Mouse (Mus musculus): ENCODE results near the gene Dnajc25. TPM values are rescaled to one million over a fixed set of nuclear protein-coding genes. Genes with fewer than 3 reads are reported as not detected.
A peak's percentile ranks its signal among the peaks of the same experiment; 100 is the strongest.

Gene Dnajc25
- polyA plus RNA-seq, 1 experiment from 2014 or later, result 5.2 TPM

DNA sequence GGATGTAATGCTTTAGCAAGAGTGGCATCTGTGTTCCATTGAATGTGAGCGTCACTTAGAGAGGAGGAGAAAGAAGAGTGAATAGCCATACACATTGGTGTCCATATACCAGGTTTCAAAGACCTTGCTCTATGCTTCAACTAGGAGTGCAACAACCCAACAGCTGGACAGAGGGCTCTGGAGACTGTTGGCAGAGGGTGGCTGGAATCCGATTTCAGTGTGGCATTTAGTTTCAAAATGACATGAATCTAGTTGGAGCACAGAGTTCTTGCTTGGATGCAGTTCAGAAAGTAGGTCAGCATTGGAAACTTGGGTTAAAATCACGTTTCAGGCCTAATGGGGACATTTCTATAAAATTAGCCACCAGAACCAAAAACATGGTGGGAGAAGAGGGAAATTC lies 20.3 kb downstream of the Dnajc25 start:
- no peak for ATAC-seq (ENCODE audit: low FRiP score)
- H3K27me3 ChIP-seq (ENCODE audit: control insufficient read depth, insufficient read depth, low read length), result no peaks in the 10 kb centered on the region
- no peak overlapping the region for H3K4me3 ChIP-seq (replicated peaks; ENCODE audit: low read length)
- no peak overlapping the region for H3K4me2 ChIP-seq (replicated peaks)
- H3K4me1 ChIP-seq (replicated peaks; ENCODE audit: control insufficient read depth, insufficient read depth, low read length), result no peaks in the 10 kb centered on the region
- WGBS, result 88% methylated on average over 3 of the region's 3 CpGs
- H3K36me3 ChIP-seq (replicated peaks; ENCODE audit: control insufficient read depth, insufficient read depth), result peaks cover 26% of the 10 kb centered on the region
- H3K27ac ChIP-seq, result no peak overlapping the region
- no peaks in the 10 kb centered on the region for H3K9me3 ChIP-seq (ENCODE audit: control insufficient read depth, low read length)
- no peak for DNase-seq (ENCODE audit: low spot score)
- no peak overlapping the region for H3K9ac ChIP-seq

DNA sequence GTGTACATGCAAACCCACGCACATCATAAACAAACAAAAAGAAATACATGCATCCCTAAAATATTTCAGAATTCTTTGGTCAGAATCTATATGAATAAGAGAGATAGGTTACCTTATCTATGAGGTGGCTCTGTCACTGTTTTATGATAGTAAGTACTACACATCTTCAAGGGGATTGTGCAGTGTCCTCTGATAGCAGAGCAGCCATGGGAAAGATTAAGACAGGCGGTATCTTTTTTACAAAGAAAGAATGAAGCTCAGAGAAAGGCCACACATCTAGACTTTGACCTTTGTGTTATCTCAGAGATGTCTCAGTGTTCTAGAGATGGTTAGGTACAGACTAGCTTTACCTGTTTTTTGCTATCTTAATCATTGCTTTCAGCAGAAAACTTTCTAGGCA lies 22.1 kb downstream of the Dnajc25 start:
- Histone ChIP-seq H3K27ac (no peak overlapping the region), H3K27me3 (ENCODE audit: control insufficient read depth, insufficient read depth, low read length) (no peaks in the 10 kb centered on the region), H3K36me3 (replicated peaks; ENCODE audit: control insufficient read depth, insufficient read depth) (peaks cover 36% of the 10 kb centered on the region), H3K4me3 (replicated peaks; ENCODE audit: low read length) (no peak overlapping the region), H3K9me3 (ENCODE audit: control insufficient read depth, low read length) (no peaks in the 10 kb centered on the region), H3K9ac (no peak overlapping the region), H3K4me2 (replicated peaks) (no peak overlapping the region), H3K4me1 (replicated peaks; ENCODE audit: control insufficient read depth, insufficient read depth, low read length) (no peaks in the 10 kb centered on the region)
- ATAC-seq (ENCODE audit: low FRiP score) (no peak), DNase-seq (ENCODE audit: low spot score) (no peak)
- 90% methylated on average over 2 of the region's 2 CpGs for WGBS

DNA sequence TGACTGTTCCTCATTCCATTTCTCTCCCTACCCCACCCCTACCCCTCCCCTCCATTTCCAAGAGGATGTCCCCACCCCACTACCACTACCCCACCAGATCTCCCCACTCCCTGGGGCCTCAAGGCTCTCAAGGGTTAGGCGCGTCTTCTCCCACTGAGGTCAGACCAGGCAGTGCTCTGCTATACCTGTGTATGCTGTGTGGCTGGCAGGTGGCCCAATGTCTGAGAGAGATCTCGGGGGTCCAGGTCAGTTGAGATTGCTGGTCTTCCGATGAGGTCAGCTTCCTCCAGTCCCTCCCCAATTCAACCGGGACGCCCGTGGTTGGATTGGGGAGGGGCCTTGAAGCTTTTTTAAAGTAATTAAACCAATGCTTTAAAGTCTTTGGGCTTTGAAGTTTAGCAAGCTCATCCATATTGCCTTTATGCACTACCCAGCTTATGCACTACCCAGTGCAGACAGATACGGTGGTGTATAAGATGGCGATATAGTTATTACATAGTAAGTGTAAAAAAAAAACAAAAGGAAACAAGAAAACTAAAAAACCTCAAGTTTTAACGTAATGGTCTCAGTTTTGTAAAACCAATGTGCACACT lies 39.6 kb downstream of the Dnajc25 start:
- H3K9ac ChIP-seq, result peak overlapping the region; percentile 93
- WGBS, result 80% methylated on average over 10 of the region's 10 CpGs
- H3K27ac ChIP-seq, result peak overlapping the region; percentile 95
- peak overlapping the region; percentile 60 for H3K4me2 ChIP-seq (replicated peaks)
- ATAC-seq (ENCODE audit: low FRiP score) (no peak), DNase-seq (ENCODE audit: low spot score) (peak; percentile 31)
- H3K9me3 ChIP-seq (ENCODE audit: control insufficient read depth, low read length), result 0 out of 2 replicates have a peak, but pooled peaks cover 2% of the 10 kb centered on the region
- peak overlapping the region; percentile 78 for H3K4me3 ChIP-seq (replicated peaks; ENCODE audit: low read length)
- 0 out of 2 replicates have a peak, but pooled peaks cover 5% of the 10 kb centered on the region for H3K36me3 ChIP-seq (replicated peaks; ENCODE audit: control insufficient read depth, insufficient read depth)
- H3K4me1 ChIP-seq (replicated peaks; ENCODE audit: control insufficient read depth, insufficient read depth, low read length), result peaks cover 16% of the 10 kb centered on the region
- H3K27me3 ChIP-seq (ENCODE audit: control insufficient read depth, insufficient read depth, low read length), result no peaks in the 10 kb centered on the region

DNA sequence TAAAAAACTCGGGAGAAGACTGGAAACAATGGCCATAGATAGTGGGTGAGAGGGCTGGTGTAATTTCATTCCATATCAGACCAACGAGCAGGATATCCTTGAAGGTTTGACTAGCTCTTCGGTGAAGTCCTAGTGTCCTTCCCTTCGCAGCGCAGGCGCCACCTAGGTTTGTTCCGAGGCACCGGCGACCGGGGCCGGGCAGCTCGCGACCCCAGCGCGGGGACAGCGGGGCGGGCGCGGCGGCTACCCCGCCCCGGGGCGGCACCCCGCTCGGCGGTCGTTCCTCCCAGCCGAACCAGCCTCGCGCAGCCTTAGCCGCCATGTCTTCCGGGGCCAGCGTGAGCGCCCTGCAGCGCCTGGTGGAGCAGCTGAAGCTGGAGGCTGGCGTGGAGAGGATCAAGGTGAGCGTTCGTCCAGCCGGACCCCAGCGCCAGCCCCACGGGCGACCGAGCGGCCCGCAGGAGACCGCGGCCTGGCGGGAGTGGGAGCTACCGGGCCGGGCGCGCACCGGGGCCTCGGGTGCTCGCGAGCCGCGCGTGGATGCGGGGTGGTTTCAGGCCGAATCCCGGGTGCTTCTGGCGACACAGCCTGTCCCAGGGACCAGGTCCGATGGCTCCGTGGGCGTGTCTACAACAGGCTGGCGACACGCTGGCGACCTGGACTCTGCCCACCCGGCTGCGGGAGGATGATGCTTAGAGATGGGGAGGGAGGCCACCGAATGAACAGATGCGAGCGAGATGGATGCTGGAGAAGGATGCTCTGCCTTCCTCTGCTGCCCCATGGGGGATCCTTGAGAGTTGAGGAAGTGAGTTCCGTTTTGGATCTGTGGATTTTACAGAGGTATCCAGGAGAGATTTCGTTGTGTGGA lies 40.3 kb downstream of the Dnajc25 start, which contains the start of gene Gng10:
Gng10 (plus strand) TSS at position 171 of the 868 bp plus-strand sequence.
- peak within 1 kb of the TSS; percentile 60 for H3K4me2 ChIP-seq (replicated peaks)
- H3K4me1 ChIP-seq (replicated peaks; ENCODE audit: control insufficient read depth, insufficient read depth, low read length), result peaks cover 16% of the 10 kb centered on the region
- 0 out of 2 replicates have a peak, but pooled peaks cover 11% of the 10 kb centered on the region for H3K36me3 ChIP-seq (replicated peaks; ENCODE audit: control insufficient read depth, insufficient read depth)
- H3K27ac ChIP-seq, result peak within 1 kb of the TSS; percentile 95
- H3K9me3 ChIP-seq (ENCODE audit: control insufficient read depth, low read length), result 0 out of 2 replicates have a peak, but pooled peaks cover 2% of the 10 kb centered on the region
- no peaks in the 10 kb centered on the region for H3K27me3 ChIP-seq (ENCODE audit: control insufficient read depth, insufficient read depth, low read length)
- WGBS, result 5% methylated on average over 74 of the region's 76 CpGs
- ATAC-seq (ENCODE audit: low FRiP score), result peak; percentile 91
- H3K9ac ChIP-seq, result peak within 1 kb of the TSS; percentile 93
- H3K4me3 ChIP-seq (replicated peaks; ENCODE audit: low read length), result peak within 1 kb of the TSS; percentile 78
- peak; percentile 59 for DNase-seq (ENCODE audit: low spot score)

DNA sequence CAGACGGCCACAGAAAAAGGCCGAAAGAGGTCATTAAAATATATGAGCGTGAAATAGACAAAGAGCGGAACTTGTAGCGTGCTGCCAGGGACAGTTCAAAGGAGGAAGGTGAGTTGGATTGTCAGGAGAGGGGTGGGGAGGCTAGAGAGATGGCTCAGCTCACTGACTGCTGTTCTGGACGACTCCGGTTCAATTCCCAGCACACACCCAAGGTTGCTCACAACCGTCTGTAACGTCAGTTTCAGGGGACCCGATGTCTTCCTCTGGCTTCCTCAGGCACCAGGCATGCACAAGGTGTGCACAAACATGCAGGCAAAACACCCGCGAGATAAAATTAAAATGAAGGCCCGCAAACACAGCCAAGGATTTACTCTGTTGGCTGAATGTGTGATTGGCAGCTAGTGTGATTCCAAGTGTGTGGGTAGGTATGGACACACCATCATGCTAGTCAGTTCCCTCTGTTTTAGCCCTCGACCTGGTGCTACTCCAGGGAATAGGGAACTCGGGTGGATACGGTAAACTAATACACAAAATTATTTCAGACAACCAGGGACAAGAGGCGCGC lies 41.0 kb downstream of the Dnajc25 start:
- Histone ChIP-seq H3K4me3 (replicated peaks; ENCODE audit: low read length) (peak overlapping the region; percentile 78), H3K4me1 (replicated peaks; ENCODE audit: control insufficient read depth, insufficient read depth, low read length) (peaks cover 16% of the 10 kb centered on the region), H3K4me2 (replicated peaks) (peak overlapping the region; percentile 60), H3K27ac (peak overlapping the region; percentile 95), H3K36me3 (replicated peaks; ENCODE audit: control insufficient read depth, insufficient read depth) (peaks cover 18% of the 10 kb centered on the region; the same call in 1 of the 2 replicates), H3K9ac (peak overlapping the region; percentile 93), H3K27me3 (ENCODE audit: control insufficient read depth, insufficient read depth, low read length) (no peaks in the 10 kb centered on the region), H3K9me3 (ENCODE audit: control insufficient read depth, low read length) (0 out of 2 replicates have a peak, but pooled peaks cover 2% of the 10 kb centered on the region)
- DNase-seq (ENCODE audit: low spot score), result no peak
- ATAC-seq (ENCODE audit: low FRiP score), result peak; percentile 24; the same call in 1 of the 2 replicates
- WGBS, result 57% methylated on average over 18 of the region's 18 CpGs

DNA sequence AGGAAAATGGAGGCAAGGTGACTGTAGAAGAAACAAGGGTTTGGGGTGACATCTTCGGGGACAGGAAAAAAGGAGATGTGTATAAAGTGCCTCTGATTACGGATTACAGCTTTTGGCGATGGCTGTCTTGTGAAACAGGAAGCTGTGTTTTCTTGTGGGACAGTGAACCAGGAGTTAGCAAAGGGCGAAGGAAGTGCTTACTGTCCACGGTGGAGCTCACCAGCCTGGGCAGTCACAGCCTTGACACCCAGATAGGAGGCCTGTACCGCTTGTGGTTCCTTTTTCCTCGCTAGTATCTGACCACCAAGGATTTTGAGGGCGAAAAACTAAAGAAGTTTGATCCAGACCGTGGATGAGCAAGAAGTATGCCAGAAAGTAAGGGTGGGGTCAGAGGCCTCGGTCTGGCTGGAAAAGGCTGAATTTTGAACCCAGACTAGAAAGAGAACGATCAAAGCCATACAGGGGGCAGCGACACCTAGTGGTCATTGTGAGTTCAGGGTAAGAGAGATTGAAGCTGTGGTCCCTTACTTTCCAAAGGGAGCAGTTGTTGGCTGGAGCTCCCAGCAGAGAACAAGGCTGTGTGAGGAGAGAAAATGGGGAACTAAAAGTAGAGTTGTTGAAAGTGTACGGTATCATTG lies 41.7 kb downstream of the Dnajc25 start:
- Histone ChIP-seq H3K4me2 (replicated peaks) (peak overlapping the region; percentile 60), H3K4me3 (replicated peaks; ENCODE audit: low read length) (no peak overlapping the region; the same call in 1 of the 2 replicates), H3K27me3 (ENCODE audit: control insufficient read depth, insufficient read depth, low read length) (no peaks in the 10 kb centered on the region), H3K4me1 (replicated peaks; ENCODE audit: control insufficient read depth, insufficient read depth, low read length) (peaks cover 16% of the 10 kb centered on the region), H3K9me3 (ENCODE audit: control insufficient read depth, low read length) (0 out of 2 replicates have a peak, but pooled peaks cover 2% of the 10 kb centered on the region), H3K27ac (no peak overlapping the region), H3K9ac (no peak overlapping the region), H3K36me3 (replicated peaks; ENCODE audit: control insufficient read depth, insufficient read depth) (peaks cover 24% of the 10 kb centered on the region; the same call in 1 of the 2 replicates)
- DNase-seq (ENCODE audit: low spot score), result peak; percentile 78
- ATAC-seq (ENCODE audit: low FRiP score), result 0 out of 2 replicates have a peak, but pooled peaks have one; percentile 18
- 51% methylated on average over 13 of the region's 13 CpGs for WGBS

DNA sequence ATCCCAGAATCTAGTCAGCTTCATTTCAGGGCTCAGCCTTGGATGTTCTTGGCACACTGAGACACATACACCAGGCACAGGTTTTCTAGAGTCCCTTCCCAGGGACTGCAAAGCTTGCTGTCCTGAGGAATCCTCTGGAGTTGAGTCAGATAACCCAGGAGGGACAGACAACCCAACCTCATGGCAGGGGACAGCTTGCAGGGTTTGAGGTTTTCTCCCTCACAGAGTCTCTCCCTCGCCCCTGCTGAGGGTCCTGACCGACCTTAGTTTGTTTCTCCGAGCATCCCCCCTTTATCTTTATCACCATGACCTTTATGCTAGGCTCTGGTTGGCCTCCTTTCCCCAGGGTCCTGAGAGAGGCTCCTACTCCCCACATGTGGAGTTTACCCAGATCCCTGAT lies 42.7 kb downstream of the Dnajc25 start:
- DNase-seq (ENCODE audit: low spot score) (no peak), ATAC-seq (ENCODE audit: low FRiP score) (no peak)
- H3K27me3 ChIP-seq (ENCODE audit: control insufficient read depth, insufficient read depth, low read length), result no peaks in the 10 kb centered on the region
- WGBS, result 72% methylated on average over 3 of the region's 3 CpGs
- 0 out of 2 replicates have a peak, but pooled peaks cover 2% of the 10 kb centered on the region for H3K9me3 ChIP-seq (ENCODE audit: control insufficient read depth, low read length)
- peaks cover 27% of the 10 kb centered on the region for H3K36me3 ChIP-seq (replicated peaks; ENCODE audit: control insufficient read depth, insufficient read depth)
- no peak overlapping the region for H3K27ac ChIP-seq
- H3K9ac ChIP-seq, result no peak overlapping the region
- no peak overlapping the region for H3K4me2 ChIP-seq (replicated peaks)
- H3K4me3 ChIP-seq (replicated peaks; ENCODE audit: low read length), result no peak overlapping the region
- peaks cover 16% of the 10 kb centered on the region for H3K4me1 ChIP-seq (replicated peaks; ENCODE audit: control insufficient read depth, insufficient read depth, low read length)

DNA sequence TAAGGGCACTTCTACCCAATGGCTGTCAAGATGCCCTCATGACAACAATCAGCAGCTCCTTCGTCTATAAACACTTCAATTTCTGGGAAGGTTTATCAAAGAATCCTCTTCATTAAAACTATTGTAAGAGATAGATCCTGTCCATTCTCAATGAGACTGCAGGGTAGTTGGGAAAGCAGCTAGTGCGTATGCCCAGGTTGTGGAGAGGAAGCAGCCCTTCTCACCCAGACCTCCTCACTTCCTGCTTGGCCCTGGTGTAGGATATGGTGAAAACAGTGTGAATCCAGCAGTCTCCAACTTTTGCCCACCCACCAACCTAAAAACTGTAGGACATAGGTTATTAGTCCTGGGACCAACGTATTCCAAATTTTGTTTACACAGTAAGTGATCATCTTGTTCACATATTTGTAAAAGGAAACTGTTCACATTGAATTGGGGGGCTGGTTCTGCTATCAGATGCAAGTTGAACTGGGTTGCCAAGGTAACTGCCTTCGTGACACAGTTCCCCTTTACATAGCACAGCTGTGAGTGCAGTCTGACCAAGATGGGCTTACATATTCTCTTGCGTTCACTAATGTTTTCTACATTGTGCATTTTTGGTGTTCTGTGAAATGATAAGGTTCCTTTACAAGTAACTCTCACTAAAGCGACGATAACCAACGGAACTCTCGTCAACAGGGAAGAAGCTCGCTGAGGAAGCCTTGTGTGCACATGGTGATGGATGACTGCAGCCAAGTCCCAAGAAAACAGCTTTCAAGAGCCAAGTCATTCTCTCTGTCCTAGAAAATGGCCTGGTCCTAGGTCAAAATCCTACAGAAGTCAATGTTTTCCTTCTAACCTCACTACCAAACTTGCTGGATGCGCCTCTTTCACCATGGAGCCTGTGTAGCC lies 45.8 kb downstream of the Dnajc25 start:
- H3K4me3 ChIP-seq (replicated peaks; ENCODE audit: low read length), result no peak overlapping the region
- WGBS, result 90% methylated on average over 11 of the region's 11 CpGs

More for the DNA sequence above, 45.8 kb downstream of the Dnajc25 start:
- no peak for ATAC-seq (ENCODE audit: low FRiP score)
- Histone ChIP-seq H3K4me2 (replicated peaks) (no peak overlapping the region), H3K4me1 (replicated peaks; ENCODE audit: control insufficient read depth, insufficient read depth, low read length) (0 out of 2 replicates have a peak, but pooled peaks cover 11% of the 10 kb centered on the region), H3K9me3 (ENCODE audit: control insufficient read depth, low read length) (no peaks in the 10 kb centered on the region), H3K9ac (no peak overlapping the region), H3K27me3 (ENCODE audit: control insufficient read depth, insufficient read depth, low read length) (no peaks in the 10 kb centered on the region), H3K36me3 (replicated peaks; ENCODE audit: control insufficient read depth, insufficient read depth) (peaks cover 27% of the 10 kb centered on the region), H3K27ac (no peak overlapping the region)
- no peak for DNase-seq (ENCODE audit: low spot score)

Data from hindbrain, embryonic 14.5 days (tissue).